Mouse (Mus musculus) brain, embryonic 18.5 days (tissue): ENCODE results near the gene Pdk1.

Source experiments
- DNase-seq: peaks from one replicate; pipeline ENCODE4 v3.0.0-alpha.2; 2012; ENCODE audit warnings: low read depth, low spot score

Gene Pdk1

DNA sequence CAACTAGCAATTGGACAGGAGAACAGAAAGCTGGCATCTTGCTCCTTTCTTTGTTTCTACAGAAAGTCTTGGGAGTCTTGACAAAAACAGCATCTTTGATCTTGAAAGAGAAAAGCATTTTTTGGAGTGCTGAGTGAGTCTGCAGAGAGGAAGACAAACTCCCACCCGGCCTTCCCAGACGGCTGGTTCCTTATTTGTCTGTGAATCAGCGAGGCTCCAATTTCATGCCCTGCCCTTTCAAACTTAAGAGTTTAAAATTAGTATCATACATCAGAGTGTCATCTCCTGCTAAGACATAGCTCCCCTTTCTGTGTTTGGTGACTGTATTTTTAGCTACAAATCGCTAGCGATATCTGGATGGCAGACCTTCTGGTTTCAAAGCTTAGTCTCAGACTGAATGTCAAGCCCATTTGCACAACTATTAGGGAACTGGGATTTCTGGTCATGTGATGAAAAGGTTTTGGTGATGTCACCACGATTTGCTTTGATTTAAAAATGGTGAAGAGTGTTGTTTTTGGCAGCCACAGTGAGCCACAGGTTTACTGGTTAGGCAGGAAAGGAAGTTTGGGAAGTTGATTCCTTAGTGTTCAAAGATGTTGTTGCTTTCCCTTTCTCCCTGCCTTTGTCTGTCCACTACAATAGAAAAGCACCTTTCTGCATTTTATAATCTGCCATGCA lies 65.8 kb downstream of the Pdk1 start:
- no peak for DNase-seq

DNA sequence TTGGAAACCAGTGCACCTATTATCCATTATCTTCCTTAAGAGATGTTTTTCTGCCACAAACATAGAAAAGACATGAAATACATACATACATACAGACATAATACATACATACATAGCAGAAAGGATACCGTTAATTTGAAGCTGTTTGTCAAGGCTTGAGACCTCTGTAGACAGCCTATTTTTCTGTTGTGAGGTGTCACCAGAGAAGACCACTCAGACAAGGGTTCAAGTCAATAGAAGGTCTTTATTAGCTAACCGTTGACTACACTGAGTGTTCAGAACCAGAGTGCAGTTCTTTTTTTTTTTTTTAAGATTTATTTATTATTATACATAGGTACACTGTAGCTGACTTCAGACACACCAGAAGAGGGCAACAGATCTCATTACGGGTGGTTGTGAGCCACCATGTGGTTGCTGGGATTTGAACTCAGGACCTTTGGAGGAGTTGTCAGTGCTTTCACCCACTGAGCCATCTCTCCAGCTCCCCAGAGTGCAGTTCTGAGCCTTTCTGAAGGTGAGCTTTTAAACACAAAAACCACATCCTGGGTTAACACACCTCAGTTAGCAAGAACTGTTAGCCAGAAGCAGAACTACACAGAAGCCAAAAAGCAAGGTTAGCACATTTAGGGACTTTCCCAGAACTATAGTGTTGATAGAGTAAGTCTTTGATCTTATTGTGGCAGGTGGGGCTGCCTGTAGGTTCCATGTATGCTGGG lies 68.1 kb downstream of the Pdk1 start:
- no peak for DNase-seq

DNA sequence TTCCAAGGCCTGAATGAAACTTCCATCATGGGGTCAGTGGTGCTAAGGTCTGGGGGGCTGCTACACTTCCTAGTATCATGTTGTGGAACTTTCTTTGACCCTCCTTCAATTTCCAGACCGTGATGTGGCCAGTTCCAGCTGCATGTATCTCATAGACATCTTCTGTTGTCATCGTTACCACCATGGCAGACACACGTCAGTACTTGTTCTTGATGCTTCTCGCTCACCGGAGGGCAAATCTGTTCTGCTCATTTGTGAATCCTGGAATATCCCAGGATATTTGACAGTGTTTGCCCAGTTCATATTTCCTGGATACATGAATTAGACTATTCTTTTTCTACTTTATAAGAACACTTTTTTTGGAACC lies 68.7 kb downstream of the Pdk1 start:
- no peak for DNase-seq

DNA sequence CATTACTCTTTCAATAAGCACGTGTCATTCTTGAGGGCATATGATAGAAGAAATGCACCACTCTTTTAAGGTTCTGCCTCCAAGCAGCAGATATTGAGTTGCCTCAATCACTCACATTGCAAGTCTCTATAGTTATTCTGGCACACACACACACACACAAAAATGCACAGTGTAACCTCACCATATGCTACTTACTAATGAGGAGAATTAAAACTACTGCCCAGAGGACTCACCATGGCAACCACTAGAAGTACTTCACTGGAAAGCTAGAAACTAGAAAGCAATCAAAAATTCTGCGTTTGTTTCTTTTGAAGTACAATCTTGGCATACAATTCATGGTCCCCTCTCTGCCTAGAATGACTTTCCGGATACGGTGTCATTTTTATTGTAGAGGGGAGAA lies 78.2 kb downstream of the Pdk1 start:
- DNase-seq: no peak
